Mouse (Mus musculus) adrenal gland, adult 18-20 months (tissue): ENCODE measurements around the gene H2afv. TPM values are rescaled to one million over a fixed set of nuclear protein-coding genes. Genes with fewer than 3 reads are reported as not detected.
A peak's percentile ranks its signal among the peaks of the same experiment; 100 is the strongest.
"Not testable (repeated sequence)": the region's sequence is repeated elsewhere in the genome, so short reads cannot be mapped to it uniquely, and the experiment has no call there.

Experiments
- DNase-seq, 2 experiments: peaks; one replicate each; pipeline ENCODE4 v3.0.0; 2021 to 2022; ENCODE audit warnings: low spot score in 2 of 2
- total RNA-seq, 2 experiments: library from RNA; stranded (reverse); gene quantifications; 1 replicate in 1 of 2; 2 replicates in 1 of 2; pipeline ENCODE4 v1.2.3; 2021

Gene H2afv
- total RNA-seq, 2 experiments from 2014 or later = 46.1 to 49.3 TPM

GRCm38 (mm10) chr11:6416405-6417034 lies 27.7 kb downstream of the H2afv start:
- peak; percentile 70 to 71 for DNase-seq

GRCm38 (mm10) chr11:6415551-6416404 lies 28.5 kb downstream of the H2afv start:
- peak; percentile 99 for DNase-seq

GRCm38 (mm10) chr11:6414751-6415550 lies 29.3 kb downstream of the H2afv start, which contains the start of gene Ppia:
Gene Ppia (plus strand): TSS chr11:6415443.
- no peak for DNase-seq

- DNase-seq = no peak
Observed at GRCm38 (mm10) chr11:6413264-6413663, 31.0 kb downstream of the H2afv start.

- DNase-seq = peak; percentile 88
Observed at GRCm38 (mm10) chr11:6411684-6412083, 32.6 kb downstream of the H2afv start.

GRCm38 (mm10) chr11:6410755-6411154 lies 33.5 kb downstream of the H2afv start:
- DNase-seq = not testable (repeated sequence)

GRCm38 (mm10) chr11:6410050-6410602 lies 34.1 kb downstream of the H2afv start:
- DNase-seq = peak in 1 of 2 experiments; percentile 17

- DNase-seq = no peak
Observed at GRCm38 (mm10) chr11:6407162-6407621, 37.1 kb downstream of the H2afv start.

GRCm38 (mm10) chr11:6406251-6407161 lies 37.7 kb downstream of the H2afv start:
- DNase-seq = peak; percentile 49 to 59

GRCm38 (mm10) chr11:6405591-6406081 lies 38.6 kb downstream of the H2afv start:
- peak in 1 of 2 experiments; percentile 39 for DNase-seq

GRCm38 (mm10) chr11:6404699-6405566 lies 39.3 kb downstream of the H2afv start:
- DNase-seq = peak in 1 of 2 experiments; percentile 21

- no peak for DNase-seq
Observed at GRCm38 (mm10) chr11:6403830-6404405, 40.3 kb downstream of the H2afv start.

GRCm38 (mm10) chr11:6402515-6403510 lies 41.4 kb downstream of the H2afv start:
- DNase-seq = peak; percentile 76 to 77

- no peak for DNase-seq
Observed at GRCm38 (mm10) chr11:6398141-6398540, 46.1 kb downstream of the H2afv start.

- no peak for DNase-seq
Observed at GRCm38 (mm10) chr11:6395565-6395964, 48.7 kb downstream of the H2afv start.

GRCm38 (mm10) chr11:6393866-6394265 lies 50.4 kb downstream of the H2afv start:
- DNase-seq = no peak

GRCm38 (mm10) chr11:6392857-6393256 lies 51.4 kb downstream of the H2afv start:
- DNase-seq = no peak
